Mouse (Mus musculus): ENCODE results near the gene Gnai2. TPM values are rescaled to one million over a fixed set of nuclear protein-coding genes. Genes with fewer than 3 reads are reported as not detected.

The Gnai2 gene
- polyA plus RNA-seq, 1 experiment from 2014 or later: 351 TPM

DNA sequence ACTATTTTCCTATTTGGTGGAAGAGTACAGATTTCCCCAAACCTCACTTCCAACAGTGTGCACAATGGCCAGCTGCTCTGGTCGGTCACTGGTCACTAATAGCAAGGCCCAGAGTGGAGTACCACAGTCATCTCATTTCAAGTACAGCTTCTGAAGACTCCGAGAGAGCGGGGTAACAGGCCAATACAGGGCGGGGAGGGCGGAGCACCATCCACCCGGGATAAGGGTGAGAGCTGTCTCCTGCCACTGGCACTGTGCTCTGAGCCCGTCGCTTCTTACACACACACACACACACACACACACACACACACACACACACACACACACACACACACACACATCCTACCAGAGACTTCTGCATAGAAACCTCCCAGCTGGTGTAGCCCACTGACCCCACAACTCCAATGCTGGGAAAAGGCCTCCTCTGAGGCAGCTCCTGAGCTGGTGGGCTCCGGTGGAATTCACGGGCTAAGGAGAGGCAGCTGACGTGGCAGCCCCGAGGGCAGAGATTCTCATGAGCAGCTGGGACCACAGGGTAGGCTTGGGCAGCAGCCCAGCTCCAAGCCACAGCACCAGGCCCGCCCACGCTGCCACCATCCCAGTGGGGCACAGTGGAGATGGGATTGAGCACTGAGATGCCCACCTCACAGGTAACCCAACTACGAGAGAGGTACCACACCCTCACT lies 8.9 kb downstream of the Gnai2 start:
- H3K9me3 ChIP-seq (replicated peaks; ENCODE audit: low read length): no peaks in the 10 kb centered on the region
- no peaks in the 10 kb centered on the region for H3K27me3 ChIP-seq (ENCODE audit: insufficient read depth, low read length)
- H3K27ac ChIP-seq: peak overlapping the region; percentile 70
- H3K4me1 ChIP-seq (replicated peaks; ENCODE audit: insufficient read depth, low read length): peaks cover 49% of the 10 kb centered on the region
- no peak for TF ChIP-seq CTCF (IDR thresholded peaks at IDR 0.05; ENCODE audit: low read depth)
- DNase-seq (ENCODE audit: low spot score) (no peak), ATAC-seq (replicated peaks; ENCODE audit: low FRiP score, low read depth) (peak; percentile 14; the same call in 1 of the 2 replicates)
- 33% methylated on average over 15 of the region's 15 CpGs for WGBS
- H3K4me2 ChIP-seq (ENCODE audit: low read length): peak overlapping the region; percentile 40
- no peak overlapping the region for H3K4me3 ChIP-seq (replicated peaks; ENCODE audit: low read depth, low read length)
- H3K36me3 ChIP-seq (ENCODE audit: insufficient read depth, low read length): 0 out of 2 replicates have a peak, but pooled peaks cover 4% of the 10 kb centered on the region
- H3K9ac ChIP-seq (ENCODE audit: low read depth, low read length): peak overlapping the region; percentile 20; the same call in 1 of the 2 replicates

DNA sequence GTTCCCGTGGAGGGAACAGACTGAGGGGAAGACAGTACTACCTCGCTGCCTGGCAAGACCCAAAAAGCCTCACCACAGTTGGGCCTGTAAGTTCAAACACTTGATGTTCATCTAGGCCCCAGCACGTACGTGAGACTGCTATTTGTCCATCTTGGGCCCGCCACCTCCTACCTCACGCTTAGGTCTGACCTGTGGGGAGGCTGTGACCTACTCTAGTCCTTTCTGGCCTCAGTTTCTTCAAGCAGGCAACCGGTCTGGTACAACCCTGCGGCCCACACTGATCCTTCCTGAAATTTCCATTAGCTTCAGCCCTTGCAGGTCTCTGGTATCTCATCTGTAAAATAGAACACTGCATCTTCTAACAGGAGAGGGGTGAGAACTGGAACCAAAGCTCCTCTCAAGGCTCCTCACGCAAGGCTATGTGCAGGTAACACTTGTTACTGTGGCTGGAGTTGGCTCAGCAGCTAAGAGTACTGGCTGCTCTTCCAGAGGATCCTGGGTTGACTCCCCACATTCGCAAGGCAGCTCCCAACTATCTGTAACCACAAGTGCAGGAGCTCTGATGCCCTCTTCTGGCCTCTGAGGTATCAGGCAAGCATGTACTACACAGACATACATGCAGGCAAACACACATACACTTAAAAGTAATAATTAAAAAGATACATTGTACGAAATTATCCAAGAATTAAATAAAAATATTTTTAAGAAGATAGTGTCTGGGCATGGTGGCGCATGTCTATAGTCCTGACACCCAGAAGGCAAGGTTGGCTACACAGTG lies 9.6 kb downstream of the Gnai2 start:
- no peak overlapping the region for H3K4me2 ChIP-seq (ENCODE audit: low read length)
- H3K27me3 ChIP-seq (ENCODE audit: insufficient read depth, low read length): no peaks in the 10 kb centered on the region
- H3K9me3 ChIP-seq (replicated peaks; ENCODE audit: low read length): no peaks in the 10 kb centered on the region
- H3K27ac ChIP-seq: peak overlapping the region; percentile 67; the same call in 1 of the 2 replicates
- whole genome bisulfite sequencing: 90% methylated on average over 12 of the region's 12 CpGs
- ATAC-seq (replicated peaks; ENCODE audit: low FRiP score, low read depth) (no peak), DNase-seq (ENCODE audit: low spot score) (no peak)
- H3K36me3 ChIP-seq (ENCODE audit: insufficient read depth, low read length): 0 out of 2 replicates have a peak, but pooled peaks cover 4% of the 10 kb centered on the region
- H3K9ac ChIP-seq (ENCODE audit: low read depth, low read length): no peak overlapping the region
- peaks cover 46% of the 10 kb centered on the region for H3K4me1 ChIP-seq (replicated peaks; ENCODE audit: insufficient read depth, low read length)
- peak; percentile 48; the same call in 1 of the 2 replicates for TF ChIP-seq CTCF (IDR thresholded peaks at IDR 0.05; ENCODE audit: low read depth)
- no peak overlapping the region for H3K4me3 ChIP-seq (replicated peaks; ENCODE audit: low read depth, low read length)

DNA sequence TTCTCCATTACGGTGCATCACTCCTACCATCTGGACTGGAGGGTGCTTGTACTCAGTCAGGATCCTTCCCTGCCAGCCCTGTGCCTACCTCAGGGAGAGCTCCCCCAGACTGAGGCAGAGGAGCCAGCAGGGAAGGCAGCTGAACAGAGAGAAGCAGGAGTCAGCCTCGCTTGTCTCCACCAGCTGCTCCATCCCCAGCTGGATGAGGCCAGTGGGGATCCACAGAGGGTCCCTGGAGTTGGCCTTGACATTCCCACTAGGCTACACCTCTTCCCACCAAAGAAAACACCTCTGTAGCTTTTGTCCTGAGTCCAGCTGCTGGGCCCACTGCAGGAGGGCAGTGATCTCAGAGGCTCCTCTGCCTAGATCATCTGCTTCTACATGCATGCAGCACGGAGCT lies 10.2 kb downstream of the Gnai2 start:
- H3K4me1 ChIP-seq (replicated peaks; ENCODE audit: insufficient read depth, low read length): peaks cover 41% of the 10 kb centered on the region
- peak overlapping the region; percentile 67 for H3K27ac ChIP-seq
- no peak overlapping the region for H3K4me3 ChIP-seq (replicated peaks; ENCODE audit: low read depth, low read length)
- TF ChIP-seq CTCF (IDR thresholded peaks at IDR 0.05; ENCODE audit: low read depth): no peak
- DNase-seq (ENCODE audit: low spot score): no peak
- no peaks in the 10 kb centered on the region for H3K9me3 ChIP-seq (replicated peaks; ENCODE audit: low read length)
- no peaks in the 10 kb centered on the region for H3K27me3 ChIP-seq (ENCODE audit: insufficient read depth, low read length)
- no peak for ATAC-seq (replicated peaks; ENCODE audit: low FRiP score, low read depth)
- H3K36me3 ChIP-seq (ENCODE audit: insufficient read depth, low read length): peaks cover 10% of the 10 kb centered on the region
- H3K9ac ChIP-seq (ENCODE audit: low read depth, low read length): peak overlapping the region; percentile 14; the same call in 1 of the 2 replicates
- WGBS: 70% methylated on average over 3 of the region's 3 CpGs
- no peak overlapping the region for H3K4me2 ChIP-seq (ENCODE audit: low read length)

DNA sequence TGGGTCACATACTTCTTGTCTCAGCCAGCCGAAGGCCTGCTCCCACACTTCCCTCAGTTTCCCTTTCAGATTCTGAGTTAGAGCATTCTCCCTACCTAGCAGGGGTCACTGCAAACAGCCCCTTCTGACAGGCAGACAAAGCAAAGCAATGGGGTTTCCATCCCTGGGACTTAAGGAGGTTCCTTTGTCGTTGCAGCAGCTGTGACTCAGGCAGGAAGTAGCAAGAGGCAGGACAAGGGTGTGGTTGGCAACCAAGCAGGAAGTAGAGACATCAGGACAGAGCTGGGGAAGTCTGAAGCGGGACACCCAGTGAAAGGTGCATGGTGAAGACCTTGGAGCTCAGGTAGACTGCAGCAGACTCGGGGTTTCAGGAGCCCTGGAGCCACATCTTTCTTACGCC lies 10.6 kb downstream of the Gnai2 start:
- DNase-seq (ENCODE audit: low spot score) (peak; percentile 63), ATAC-seq (replicated peaks; ENCODE audit: low FRiP score, low read depth) (no peak)
- TF ChIP-seq CTCF (IDR thresholded peaks at IDR 0.05; ENCODE audit: low read depth): no peak
- Histone ChIP-seq H3K27me3 (ENCODE audit: insufficient read depth, low read length) (no peaks in the 10 kb centered on the region), H3K27ac (peak overlapping the region; percentile 77), H3K4me1 (replicated peaks; ENCODE audit: insufficient read depth, low read length) (peaks cover 41% of the 10 kb centered on the region), H3K36me3 (ENCODE audit: insufficient read depth, low read length) (peaks cover 14% of the 10 kb centered on the region), H3K4me2 (ENCODE audit: low read length) (no peak overlapping the region), H3K9ac (ENCODE audit: low read depth, low read length) (peak overlapping the region; percentile 14; the same call in 1 of the 2 replicates), H3K9me3 (replicated peaks; ENCODE audit: low read length) (no peaks in the 10 kb centered on the region), H3K4me3 (replicated peaks; ENCODE audit: low read depth, low read length) (no peak overlapping the region)
- 62% methylated on average over 5 of the region's 5 CpGs for WGBS

- Histone ChIP-seq H3K9ac (ENCODE audit: low read depth, low read length) (no peak overlapping the region), H3K9me3 (replicated peaks; ENCODE audit: low read length) (no peaks in the 10 kb centered on the region), H3K36me3 (ENCODE audit: insufficient read depth, low read length) (peaks cover 35% of the 10 kb centered on the region), H3K4me3 (replicated peaks; ENCODE audit: low read depth, low read length) (no peak overlapping the region), H3K27ac (peak overlapping the region; percentile 6; the same call in 1 of the 2 replicates), H3K27me3 (ENCODE audit: insufficient read depth, low read length) (no peaks in the 10 kb centered on the region), H3K4me2 (ENCODE audit: low read length) (no peak overlapping the region), H3K4me1 (replicated peaks; ENCODE audit: insufficient read depth, low read length) (peaks cover 23% of the 10 kb centered on the region; the same call in 1 of the 2 replicates)
- TF ChIP-seq CTCF (IDR thresholded peaks at IDR 0.05; ENCODE audit: low read depth): no peak
- ATAC-seq (replicated peaks; ENCODE audit: low FRiP score, low read depth) (no peak), DNase-seq (ENCODE audit: low spot score) (no peak)
These were observed 14.2 kb downstream of the Gnai2 start for GRCm38 (mm10) chr9:107620954-107621353.

DNA sequence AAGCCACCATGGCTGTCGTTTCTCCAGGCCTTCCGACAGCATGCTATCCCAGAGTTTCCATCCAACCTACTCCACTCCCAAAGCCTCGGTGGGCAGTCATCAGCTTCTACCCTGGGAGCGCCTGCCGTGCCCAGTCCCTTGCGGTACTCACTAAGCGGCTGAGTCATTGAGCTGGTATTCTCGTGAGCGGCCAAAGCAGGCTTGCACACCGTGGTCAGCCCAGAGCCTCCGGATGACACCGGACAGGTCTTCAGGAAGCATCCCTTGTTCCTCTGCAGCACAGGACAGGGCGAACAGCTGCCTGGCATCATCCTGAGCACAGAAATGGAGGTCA lies 15.7 kb downstream of the Gnai2 start:
- WGBS: 59% methylated on average over 13 of the region's 13 CpGs
- Histone ChIP-seq H3K27me3 (ENCODE audit: insufficient read depth, low read length) (no peaks in the 10 kb centered on the region), H3K9me3 (replicated peaks; ENCODE audit: low read length) (no peaks in the 10 kb centered on the region), H3K9ac (ENCODE audit: low read depth, low read length) (no peak overlapping the region), H3K36me3 (ENCODE audit: insufficient read depth, low read length) (peaks cover 50% of the 10 kb centered on the region), H3K4me1 (replicated peaks; ENCODE audit: insufficient read depth, low read length) (peaks cover 23% of the 10 kb centered on the region; the same call in 1 of the 2 replicates), H3K4me3 (replicated peaks; ENCODE audit: low read depth, low read length) (no peak overlapping the region), H3K4me2 (ENCODE audit: low read length) (no peak overlapping the region), H3K27ac (peak overlapping the region; percentile 89)
- DNase-seq (ENCODE audit: low spot score) (no peak), ATAC-seq (replicated peaks; ENCODE audit: low FRiP score, low read depth) (peak; percentile 34)
- TF ChIP-seq CTCF (IDR thresholded peaks at IDR 0.05; ENCODE audit: low read depth): no peak

Measured in kidney, postnatal 0 days (tissue).